Mouse (Mus musculus): ENCODE results near the gene Camta1. TPM values are rescaled to one million over a fixed set of nuclear protein-coding genes. Genes with fewer than 3 reads are reported as not detected.

Gene Camta1
- total and polyA plus RNA-seq, 2 experiments: 2.7 to 6.1 TPM

DNA sequence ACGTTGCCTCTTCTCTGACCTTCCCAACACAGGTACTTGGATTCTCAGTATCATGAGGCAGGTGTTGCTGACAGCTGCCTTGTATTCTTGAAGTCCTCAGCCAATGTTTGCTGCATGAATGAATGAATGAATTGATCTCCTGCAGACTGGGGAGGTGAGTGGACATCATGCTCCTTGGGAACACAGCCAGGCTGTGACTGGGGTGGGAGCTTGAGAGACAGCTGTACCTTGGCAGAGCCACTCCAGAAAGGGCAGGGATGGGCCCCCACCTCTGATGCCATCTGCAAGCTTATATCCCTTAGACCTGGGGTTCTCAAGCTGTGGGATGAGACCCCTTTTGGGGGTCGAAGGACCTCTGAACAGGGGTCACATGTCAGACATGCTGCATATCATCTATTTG is 508.9 kb downstream of the Camta1 start:
- Histone ChIP-seq H3K4me3 (ENCODE audit: insufficient read depth, low read depth, low read length) (no peak overlapping the region), H3K4me1 (ENCODE audit: control insufficient read depth, insufficient read depth, low read length) (no peaks in the 10 kb centered on the region), H3K27ac (replicated peaks; ENCODE audit: insufficient read depth, low read depth, low read length) (no peak overlapping the region), H3K36me3 (ENCODE audit: control insufficient read depth, insufficient read depth, low read length) (no peaks in the 10 kb centered on the region), H3K9ac (ENCODE audit: low read depth, low read length) (no peak overlapping the region), H3K79me2 (ENCODE audit: control insufficient read depth, insufficient read depth, low read length) (no peaks in the 10 kb centered on the region), H3K27me3 (ENCODE audit: control insufficient read depth, insufficient read depth, low read length) (no peaks in the 10 kb centered on the region)
- no peak for DNase-seq (ENCODE audit: extremely low read depth, low read depth, low spot score)
- TF ChIP-seq CTCF (IDR thresholded peaks at IDR 0.05; ENCODE audit: low read depth, low read length) (no peak), POLR2A (IDR thresholded peaks at IDR 0.05; ENCODE audit: extremely low read depth, insufficient read depth, low read length) (no peak)
- WGBS: 67% methylated on average over 2 of the region's 2 CpGs

GRCm38 (mm10) chr4:151352249-151352648 is 509.4 kb downstream of the Camta1 start:
- no peak overlapping the region for H3K9ac ChIP-seq (ENCODE audit: low read depth, low read length)
- no peak for DNase-seq (ENCODE audit: extremely low read depth, low read depth, low spot score)
- no peaks in the 10 kb centered on the region; the same call in 1 of the 2 replicates for H3K27me3 ChIP-seq (ENCODE audit: control insufficient read depth, insufficient read depth, low read length)
- TF ChIP-seq POLR2A (IDR thresholded peaks at IDR 0.05; ENCODE audit: extremely low read depth, insufficient read depth, low read length) (no peak), CTCF (IDR thresholded peaks at IDR 0.05; ENCODE audit: low read depth, low read length) (no peak)
- WGBS: 75% methylated on average over 4 of the region's 4 CpGs
- H3K27ac ChIP-seq (replicated peaks; ENCODE audit: insufficient read depth, low read depth, low read length): no peak overlapping the region
- no peaks in the 10 kb centered on the region for H3K36me3 ChIP-seq (ENCODE audit: control insufficient read depth, insufficient read depth, low read length)
- H3K4me1 ChIP-seq (ENCODE audit: control insufficient read depth, insufficient read depth, low read length): no peaks in the 10 kb centered on the region
- H3K79me2 ChIP-seq (ENCODE audit: control insufficient read depth, insufficient read depth, low read length): no peaks in the 10 kb centered on the region
- H3K4me3 ChIP-seq (ENCODE audit: insufficient read depth, low read depth, low read length): no peak overlapping the region

GRCm38 (mm10) chr4:151351757-151352156 is 509.9 kb downstream of the Camta1 start:
- H3K79me2 ChIP-seq (ENCODE audit: control insufficient read depth, insufficient read depth, low read length): no peaks in the 10 kb centered on the region
- no peaks in the 10 kb centered on the region for H3K36me3 ChIP-seq (ENCODE audit: control insufficient read depth, insufficient read depth, low read length)
- DNase-seq (ENCODE audit: extremely low read depth, low read depth, low spot score): no peak
- TF ChIP-seq CTCF (IDR thresholded peaks at IDR 0.05; ENCODE audit: low read depth, low read length) (no peak), POLR2A (IDR thresholded peaks at IDR 0.05; ENCODE audit: extremely low read depth, insufficient read depth, low read length) (no peak)
- no peaks in the 10 kb centered on the region; the same call in 1 of the 2 replicates for H3K27me3 ChIP-seq (ENCODE audit: control insufficient read depth, insufficient read depth, low read length)
- WGBS: 34% methylated on average over 12 of the region's 12 CpGs
- no peak overlapping the region for H3K27ac ChIP-seq (replicated peaks; ENCODE audit: insufficient read depth, low read depth, low read length)
- no peak overlapping the region for H3K4me3 ChIP-seq (ENCODE audit: insufficient read depth, low read depth, low read length)
- H3K4me1 ChIP-seq (ENCODE audit: control insufficient read depth, insufficient read depth, low read length): no peaks in the 10 kb centered on the region
- no peak overlapping the region for H3K9ac ChIP-seq (ENCODE audit: low read depth, low read length)

DNA sequence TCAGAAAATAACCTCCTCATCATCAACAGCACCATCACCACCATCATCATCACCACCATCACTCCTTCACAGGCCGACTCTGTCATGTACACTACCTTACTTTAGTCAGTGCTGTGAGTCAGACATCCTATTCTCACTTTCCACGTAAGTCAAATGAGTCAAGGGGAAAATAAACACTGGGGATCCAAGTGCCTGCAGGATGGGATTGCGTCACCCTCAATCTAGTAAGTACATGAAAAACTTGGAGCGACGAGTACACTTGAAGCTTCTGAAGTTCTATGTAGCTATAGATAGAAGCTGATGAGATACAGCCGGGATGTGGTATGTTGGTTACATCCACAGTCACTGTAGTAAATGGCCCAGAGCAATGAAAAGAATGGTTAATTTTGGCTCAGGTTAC is 514.1 kb downstream of the Camta1 start:
- TF ChIP-seq POLR2A (IDR thresholded peaks at IDR 0.05; ENCODE audit: extremely low read depth, insufficient read depth, low read length) (no peak), CTCF (IDR thresholded peaks at IDR 0.05; ENCODE audit: low read depth, low read length) (no peak)
- DNase-seq (ENCODE audit: extremely low read depth, low read depth, low spot score): no peak
- Histone ChIP-seq H3K4me1 (ENCODE audit: control insufficient read depth, insufficient read depth, low read length) (no peaks in the 10 kb centered on the region), H3K27ac (replicated peaks; ENCODE audit: insufficient read depth, low read depth, low read length) (no peak overlapping the region), H3K9ac (ENCODE audit: low read depth, low read length) (no peak overlapping the region), H3K27me3 (ENCODE audit: control insufficient read depth, insufficient read depth, low read length) (no peaks in the 10 kb centered on the region; the same call in 1 of the 2 replicates), H3K79me2 (ENCODE audit: control insufficient read depth, insufficient read depth, low read length) (no peaks in the 10 kb centered on the region), H3K36me3 (ENCODE audit: control insufficient read depth, insufficient read depth, low read length) (no peaks in the 10 kb centered on the region), H3K4me3 (ENCODE audit: insufficient read depth, low read depth, low read length) (no peak overlapping the region)
- WGBS: 86% methylated on average over 6 of the region's 6 CpGs

- Histone ChIP-seq H3K27me3 (ENCODE audit: control insufficient read depth, insufficient read depth, low read length) (no peaks in the 10 kb centered on the region; the same call in 1 of the 2 replicates), H3K4me3 (ENCODE audit: insufficient read depth, low read depth, low read length) (no peak overlapping the region), H3K9ac (ENCODE audit: low read depth, low read length) (no peak overlapping the region), H3K79me2 (ENCODE audit: control insufficient read depth, insufficient read depth, low read length) (no peaks in the 10 kb centered on the region), H3K27ac (replicated peaks; ENCODE audit: insufficient read depth, low read depth, low read length) (no peak overlapping the region), H3K4me1 (ENCODE audit: control insufficient read depth, insufficient read depth, low read length) (no peaks in the 10 kb centered on the region), H3K36me3 (ENCODE audit: control insufficient read depth, insufficient read depth, low read length) (no peaks in the 10 kb centered on the region)
- 89% methylated on average over 12 of the region's 12 CpGs for WGBS
- no peak for TF ChIP-seq CTCF (IDR thresholded peaks at IDR 0.05; ENCODE audit: low read depth, low read length)
- TF ChIP-seq POLR2A (IDR thresholded peaks at IDR 0.05; ENCODE audit: extremely low read depth, insufficient read depth, low read length): no peak
- no peak for DNase-seq (ENCODE audit: extremely low read depth, low read depth, low spot score)
These were observed 515.0 kb downstream of the Camta1 start for GRCm38 (mm10) chr4:151346673-151347072.

DNA sequence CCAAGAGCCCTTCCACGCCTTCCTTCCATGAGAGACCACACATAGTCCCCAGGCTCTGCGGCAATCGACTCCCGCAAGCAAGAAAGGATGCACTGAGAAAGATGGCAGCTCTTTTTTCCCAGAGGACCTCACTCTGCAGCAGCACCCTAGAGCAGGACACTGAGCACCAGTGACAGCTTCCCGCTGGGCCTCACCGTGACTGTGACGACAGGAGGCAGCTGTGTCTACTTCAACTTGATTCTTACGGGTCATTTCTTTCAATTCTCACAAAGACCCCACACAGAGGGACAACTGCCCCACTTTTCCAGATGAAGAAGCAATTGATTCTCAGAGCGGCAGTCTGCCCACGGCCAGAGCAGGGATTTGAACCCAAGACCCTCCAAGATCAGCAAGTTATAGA is 516.9 kb downstream of the Camta1 start:
- no peak for TF ChIP-seq POLR2A (IDR thresholded peaks at IDR 0.05; ENCODE audit: extremely low read depth, insufficient read depth, low read length)
- TF ChIP-seq CTCF (IDR thresholded peaks at IDR 0.05; ENCODE audit: low read depth, low read length): no peak
- H3K9ac ChIP-seq (ENCODE audit: low read depth, low read length): no peak overlapping the region
- DNase-seq (ENCODE audit: extremely low read depth, low read depth, low spot score): no peak
- H3K79me2 ChIP-seq (ENCODE audit: control insufficient read depth, insufficient read depth, low read length): no peaks in the 10 kb centered on the region
- H3K36me3 ChIP-seq (ENCODE audit: control insufficient read depth, insufficient read depth, low read length): no peaks in the 10 kb centered on the region
- no peak overlapping the region for H3K4me3 ChIP-seq (ENCODE audit: insufficient read depth, low read depth, low read length)
- H3K27me3 ChIP-seq (ENCODE audit: control insufficient read depth, insufficient read depth, low read length): no peaks in the 10 kb centered on the region; the same call in 1 of the 2 replicates
- no peak overlapping the region for H3K27ac ChIP-seq (replicated peaks; ENCODE audit: insufficient read depth, low read depth, low read length)
- WGBS: 92% methylated on average over 10 of the region's 10 CpGs
- no peaks in the 10 kb centered on the region for H3K4me1 ChIP-seq (ENCODE audit: control insufficient read depth, insufficient read depth, low read length)

All from liver, adult 2 months (tissue).